23 mouse cellular contexts compared by ENCODE assay signal in genomic region chr14:32816533-32816932, GRCm38 (mm10). TPM values are rescaled to one million over a fixed set of nuclear protein-coding genes. Genes with fewer than 3 reads are reported as not detected.
DNase-seq lines count a peak whose midpoint lies in the region; ATAC-seq and TF ChIP-seq lines count a peak whose summit lies in the region.
"Had no signal": no experiment of that assay in that cellular context is flagged by ENCODE, and none has a peak within 500 bp of the region (broad histone marks: within the 10 kb centered on the region; RNA-seq: fewer than 3 reads in every experiment).

No protein-coding gene starts in this region.

- no peak for ATAC-seq in hindbrain, postnatal 0 days
- no peak for ATAC-seq in midbrain, postnatal 0 days (ENCODE audit: low FRiP score)
- ATAC-seq in midbrain, embryonic 11.5 days (ENCODE audit: low FRiP score), result no peak
- ATAC-seq: hindbrain, embryonic 16.5 days had no signal

- no peak overlapping the region for H3K27ac ChIP-seq in gastrocnemius, adult 2 months
- no peak overlapping the region for H3K27ac ChIP-seq in hindbrain, postnatal 0 days
- H3K27ac ChIP-seq in hindbrain, embryonic 10.5 days, result no peak overlapping the region
- no peak overlapping the region for H3K27ac ChIP-seq in midbrain, postnatal 0 days (ENCODE audit: low read depth, low read length)
- H3K27ac ChIP-seq in midbrain, embryonic 11.5 days (ENCODE audit: low read depth, low read length), result no peak overlapping the region

- H3K36me3 ChIP-seq in hindbrain, postnatal 0 days (ENCODE audit: insufficient read depth, low read length), result no peaks in the 10 kb centered on the region
- no peaks in the 10 kb centered on the region for H3K36me3 ChIP-seq in hindbrain, embryonic 10.5 days
- no peaks in the 10 kb centered on the region for H3K36me3 ChIP-seq in midbrain, postnatal 0 days (ENCODE audit: insufficient read depth, low read length)
- H3K36me3 ChIP-seq in midbrain, embryonic 11.5 days (ENCODE audit: control insufficient read depth, insufficient read depth, low read length), result no peaks in the 10 kb centered on the region
- H3K36me3 ChIP-seq: lung, embryonic 15.5 days had no signal

- no peaks in the 10 kb centered on the region for H3K27me3 ChIP-seq in hindbrain, postnatal 0 days (ENCODE audit: insufficient read depth, low read length)
- no peaks in the 10 kb centered on the region for H3K27me3 ChIP-seq in hindbrain, embryonic 10.5 days (ENCODE audit: insufficient read depth, poor library complexity, severe bottlenecking)
- no peaks in the 10 kb centered on the region for H3K27me3 ChIP-seq in midbrain, postnatal 0 days (ENCODE audit: insufficient read depth, low read length)
- no peaks in the 10 kb centered on the region for H3K27me3 ChIP-seq in midbrain, embryonic 11.5 days (ENCODE audit: control insufficient read depth, insufficient read depth, low read length)
- H3K27me3 ChIP-seq: lung, embryonic 15.5 days had no signal

- H3K9me3 ChIP-seq in hindbrain, postnatal 0 days (ENCODE audit: low read length), result no peaks in the 10 kb centered on the region
- no peaks in the 10 kb centered on the region for H3K9me3 ChIP-seq in hindbrain, embryonic 10.5 days
- H3K9me3 ChIP-seq in midbrain, postnatal 0 days (ENCODE audit: low read length), result no peaks in the 10 kb centered on the region
- no peaks in the 10 kb centered on the region for H3K9me3 ChIP-seq in midbrain, embryonic 11.5 days (ENCODE audit: control insufficient read depth, low read length)
- H3K9me3 ChIP-seq: lung, embryonic 15.5 days had no signal

- H3K9ac ChIP-seq in hindbrain, postnatal 0 days (replicated peaks; ENCODE audit: low read length), result no peak overlapping the region
- H3K9ac ChIP-seq in midbrain, postnatal 0 days (replicated peaks; ENCODE audit: low read length, poor library complexity, severe bottlenecking), result no peak overlapping the region
- H3K9ac ChIP-seq in midbrain, embryonic 11.5 days (ENCODE audit: low read length), result no peak overlapping the region
- H3K9ac ChIP-seq: lung, embryonic 15.5 days had no signal

- no peak for DNase-seq in gastrocnemius, adult 2 months
- no peak for DNase-seq in gastrocnemius, postnatal 36 days
- no peak for DNase-seq in hindbrain, postnatal 0 days (ENCODE audit: low spot score)
- DNase-seq in hindbrain, embryonic 10.5 days (ENCODE audit: low spot score), result no peak
- peak; percentile 34 for DNase-seq in midbrain, postnatal 0 days (ENCODE audit: low spot score)
- no peak for DNase-seq in midbrain, embryonic 11.5 days (ENCODE audit: low spot score, missing footprints)
- no peak for DNase-seq in urinary bladder, postnatal 14 days (ENCODE audit: low spot score)
- DNase-seq in adrenal gland, postnatal 4 days (ENCODE audit: low spot score in 2 of 2), result no peak
- DNase-seq: cerebellum, adult 11 months; kidney, adult 8-10 months; layer of hippocampus, postnatal 36 days; liver; midbrain, embryonic 14.5 days had no signal

- no peaks in the 10 kb centered on the region for H3K4me1 ChIP-seq in hindbrain, postnatal 0 days (ENCODE audit: insufficient read depth, low read length)
- peaks cover 4% of the 10 kb centered on the region for H3K4me1 ChIP-seq in hindbrain, embryonic 10.5 days (replicated peaks)
- no peaks in the 10 kb centered on the region for H3K4me1 ChIP-seq in midbrain, postnatal 0 days (ENCODE audit: insufficient read depth, low read length)
- H3K4me1 ChIP-seq in midbrain, embryonic 11.5 days (ENCODE audit: control insufficient read depth, insufficient read depth, low read length), result no peaks in the 10 kb centered on the region

- 73% methylated on average over 4 of the region's 4 CpGs for WGBS in hindbrain, postnatal 0 days
- WGBS in hindbrain, embryonic 10.5 days, result 77% methylated on average over 4 of the region's 4 CpGs
- 81% methylated on average over 4 of the region's 4 CpGs for whole genome bisulfite sequencing in midbrain, postnatal 0 days
- 81% methylated on average over 4 of the region's 4 CpGs for WGBS in midbrain, embryonic 11.5 days

- no peak overlapping the region for H3K4me3 ChIP-seq in gastrocnemius, adult 2 months
- H3K4me3 ChIP-seq in hindbrain, postnatal 0 days (ENCODE audit: low read length), result no peak overlapping the region
- H3K4me3 ChIP-seq in hindbrain, embryonic 10.5 days, result no peak overlapping the region
- no peak overlapping the region for H3K4me3 ChIP-seq in midbrain, postnatal 0 days (ENCODE audit: low read depth, low read length)
- no peak overlapping the region for H3K4me3 ChIP-seq in midbrain, embryonic 11.5 days (ENCODE audit: low read depth, low read length)
- H3K4me3 ChIP-seq: erythroblast, embryonic 14.5 days; lung, embryonic 15.5 days had no signal

- TF ChIP-seq CTCF in gastrocnemius, adult 2 months (IDR thresholded peaks at IDR 0.05), result peak; percentile 9; the same call in 1 of the 2 replicates
- TF ChIP-seq CTCF in hindbrain, postnatal 0 days (IDR thresholded peaks at IDR 0.05; ENCODE audit: low read depth), result peak; percentile 38; the same call in 1 of the 2 replicates
- peak; percentile 46 for TF ChIP-seq CTCF in midbrain, postnatal 0 days (IDR thresholded peaks at IDR 0.05)

- H3K4me2 ChIP-seq in hindbrain, postnatal 0 days (ENCODE audit: low read depth, low read length), result no peak overlapping the region
- H3K4me2 ChIP-seq in midbrain, postnatal 0 days (ENCODE audit: low read depth, low read length, poor library complexity, severe bottlenecking), result no peak overlapping the region
- no peak overlapping the region for H3K4me2 ChIP-seq in midbrain, embryonic 11.5 days
- H3K4me2 ChIP-seq: lung, embryonic 15.5 days had no signal

- intact Hi-C loops in gastrocnemius, adult 2 months (cut with DNase I), result no loop called here
- intact Hi-C loops in gastrocnemius, postnatal 36 days (cut with DNase I), result no loop called here

RNA-seq across cellular contexts. Expression of gene Fam170b, which starts 17.2 kb away (rescaled TPM):
- not detected for total RNA-seq in gastrocnemius, adult 2 months (2021)
- not detected for total RNA-seq in gastrocnemius, postnatal 36 days (2021)
- total RNA-seq in hindbrain, postnatal 0 days (2014; rRNA removed), result not detected in 2 replicates
- polyA plus RNA-seq in hindbrain, postnatal 0 days (2015; fragmentation: Nextera tagmentation; extraction: Ambion mirVana), result not detected in 2 replicates
- polyA plus RNA-seq in hindbrain, embryonic 10.5 days (2016; fragmentation: Nextera tagmentation; extraction: Ambion mirVana), result not detected in 2 replicates
- not detected in 2 replicates for total RNA-seq in midbrain, postnatal 0 days (2014; rRNA removed)
- not detected in 2 replicates for polyA plus RNA-seq in midbrain, postnatal 0 days (2015; fragmentation: Nextera tagmentation; extraction: Ambion mirVana)
- polyA plus RNA-seq in midbrain, embryonic 11.5 days (2014; fragmentation: Nextera tagmentation; extraction: Ambion mirVana), result not detected in 2 replicates
- not detected for total RNA-seq in adrenal gland, postnatal 4 days (2021)
- total RNA-seq: heart, postnatal 25 days; layer of hippocampus, postnatal 36 days; left cerebral cortex, postnatal 25 days; megakaryocyte progenitor cell, adult 5-6 weeks; MEL had no signal
- polyA plus RNA-seq: brain, embryonic 14.5 days; erythroblast, embryonic 14.5 days; hindbrain, embryonic 16.5 days; large intestine, adult 2 months; midbrain, embryonic 14.5 days had no signal

RNA-seq across cellular contexts. Expression of gene Tmem273, which starts 30.8 kb away (rescaled TPM):
- under 1 TPM in 1 of 2 experiments, not detected in 1; 0.25 TPM for total RNA-seq in gastrocnemius, adult 2 months (2021)
- under 1 TPM in 1 of 2 experiments, not detected in 1; 0.28 TPM for total RNA-seq in gastrocnemius, postnatal 36 days (2021)
- 1.2 TPM in 1 of 2 replicates, not detected in the other for total RNA-seq in hindbrain, postnatal 0 days (2014; rRNA removed)
- 0.16 and 0.23 TPM in 2 replicates for polyA plus RNA-seq in hindbrain, postnatal 0 days (2015; fragmentation: Nextera tagmentation; extraction: Ambion mirVana)
- 0.43 and 0.62 TPM in 2 replicates for polyA plus RNA-seq in hindbrain, embryonic 10.5 days (2016; fragmentation: Nextera tagmentation; extraction: Ambion mirVana)
- 0.38 and 0.71 TPM in 2 replicates for total RNA-seq in midbrain, postnatal 0 days (2014; rRNA removed)
- 0.40 and 0.60 TPM in 2 replicates for polyA plus RNA-seq in midbrain, postnatal 0 days (2015; fragmentation: Nextera tagmentation; extraction: Ambion mirVana)
- polyA plus RNA-seq in midbrain, embryonic 11.5 days (2014; fragmentation: Nextera tagmentation; extraction: Ambion mirVana), result 0.57 and 0.72 TPM in 2 replicates
- 1 to 10 TPM in 1 of 2 experiments, under 1 TPM in 1; 0.73 to 1.2 TPM for total RNA-seq in adrenal gland, postnatal 4 days (2021)
- total RNA-seq: gastrocnemius, adult 8-10 months; MEL had no signal
- polyA plus RNA-seq: erythroblast, embryonic 14.5 days had no signal

RNA-seq across cellular contexts. Expression of gene Vstm4, which starts 40.0 kb away (rescaled TPM):
- 1 to 10 TPM; 1.7 to 3.3 TPM for total RNA-seq in gastrocnemius, adult 2 months (2021)
- total RNA-seq in gastrocnemius, postnatal 36 days (2021), result 1 to 10 TPM; 2.0 to 2.3 TPM
- 9.6 and 9.8 TPM in 2 replicates for total RNA-seq in hindbrain, postnatal 0 days (2014; rRNA removed)
- polyA plus RNA-seq in hindbrain, postnatal 0 days (2015; fragmentation: Nextera tagmentation; extraction: Ambion mirVana), result 14.8 and 14.9 TPM in 2 replicates
- polyA plus RNA-seq in hindbrain, embryonic 10.5 days (2016; fragmentation: Nextera tagmentation; extraction: Ambion mirVana), result 2.9 and 3.0 TPM in 2 replicates
- 9.2 and 11.0 TPM in 2 replicates for total RNA-seq in midbrain, postnatal 0 days (2014; rRNA removed)
- 11.4 and 13.8 TPM in 2 replicates for polyA plus RNA-seq in midbrain, postnatal 0 days (2015; fragmentation: Nextera tagmentation; extraction: Ambion mirVana)
- 4.5 and 4.6 TPM in 2 replicates for polyA plus RNA-seq in midbrain, embryonic 11.5 days (2014; fragmentation: Nextera tagmentation; extraction: Ambion mirVana)
- total RNA-seq in adrenal gland, postnatal 4 days (2021), result 10 to 100 TPM; 35.3 to 40.6 TPM
- total RNA-seq: megakaryocyte progenitor cell, adult 5-6 weeks; MEL had no signal
- polyA plus RNA-seq: erythroblast, embryonic 14.5 days had no signal
